Mouse (Mus musculus): ENCODE measurements around the gene Slc23a3.

- TF ChIP-seq CTCF (IDR thresholded peaks at IDR 0.05; ENCODE audit: insufficient read depth, low read length) (no peak), POLR2A (IDR thresholded peaks at IDR 0.05; ENCODE audit: borderline replicate concordance, extremely low read depth, low read depth, low read length) (no peak)
These were observed 47.7 kb upstream of the Slc23a3 start for GRCm38 (mm10) chr1:75181377-75181870.
